Mouse (Mus musculus): ENCODE data around the gene Glyctk.

DNA sequence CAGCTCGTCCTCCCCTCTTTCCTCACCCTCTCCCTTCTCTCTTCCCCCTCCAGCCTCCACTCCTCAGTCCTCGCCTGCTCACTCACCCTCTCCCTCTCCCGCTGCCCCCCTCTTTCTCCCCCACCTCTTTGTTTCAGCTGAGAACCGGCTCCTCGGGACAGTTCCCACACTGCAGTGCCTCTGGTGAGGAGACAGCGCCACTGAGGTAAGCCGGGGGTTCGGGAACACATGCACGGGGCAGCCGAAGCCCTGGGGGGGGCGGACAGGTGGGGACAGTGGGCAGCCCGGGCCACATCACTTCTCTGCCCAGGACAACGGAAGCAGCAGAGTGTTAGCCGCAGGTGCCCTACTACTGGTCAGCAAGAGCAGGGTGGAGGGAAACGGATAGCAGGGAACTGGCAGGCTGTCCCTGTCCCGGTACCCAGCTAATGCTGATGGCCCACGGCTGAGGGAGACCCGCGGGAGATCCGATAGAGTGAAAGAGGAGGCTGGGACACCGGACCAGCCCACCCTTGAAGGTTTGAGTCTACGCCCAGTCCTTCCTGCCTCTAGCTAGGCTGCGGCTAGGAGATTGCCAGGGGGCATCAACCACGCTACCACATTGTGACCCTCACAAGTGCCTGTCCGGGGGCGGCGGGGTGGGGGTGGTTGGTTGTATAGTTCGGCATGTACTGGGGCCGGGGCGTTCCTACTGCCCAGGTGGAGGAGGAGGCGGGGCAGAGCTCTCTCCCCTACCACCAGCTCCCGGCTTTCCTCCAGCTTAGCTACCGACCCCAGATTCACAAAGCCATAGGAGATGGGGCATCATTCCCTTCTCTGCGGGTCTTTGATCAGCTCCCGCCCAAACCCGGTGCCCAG lies 9.2 kb downstream of the Glyctk start:
- TF ChIP-seq CTCF (IDR thresholded peaks at IDR 0.05; ENCODE audit: control insufficient read depth, insufficient read depth, insufficient replicate concordance, low read depth, low read length) (no peak), POLR2A (IDR thresholded peaks at IDR 0.05; ENCODE audit: control insufficient read depth, low read depth, low read length) (no peak)
